Mouse (Mus musculus) forebrain, embryonic 14.5 days (tissue): ENCODE results near the gene Lrriq4. TPM values are rescaled to one million over a fixed set of nuclear protein-coding genes. Genes with fewer than 3 reads are reported as not detected.

Source experiments
- ATAC-seq: fragments of 200-750 bp; cut with Nextera tagmentation; 2 replicates; pipeline ENCODE4 v1.8.0; 2017; ENCODE audit warnings: mild to moderate bottlenecking, moderate library complexity
- DNase-seq: peaks from one replicate; pipeline ENCODE4 v3.0.0-alpha.2; 2015; ENCODE audit warnings: low spot score
- H3K27ac ChIP-seq: fragments of 300-500 bp; sonication (generic); 2 replicates; pipeline ENCODE4 v1.5.1; 2014; ENCODE audit warnings: low read depth, mild to moderate bottlenecking, control low read depth, low read length, moderate library complexity
- H3K27me3 ChIP-seq: fragments of 300-500 bp; sonication (generic); replicated peaks from 2 replicates; pipeline ENCODE4 v1.6.1; 2014; ENCODE audit warnings: low read length, control low read depth, mixed read lengths; ENCODE audit not compliant: control insufficient read depth, insufficient read depth
- H3K36me3 ChIP-seq: fragments of 300-500 bp; sonication (generic); 2 replicates; pipeline ENCODE4 v1.6.1; 2014; ENCODE audit warnings: low read length, control low read depth; ENCODE audit not compliant: control insufficient read depth, insufficient read depth
- H3K4me1 ChIP-seq: fragments of 300-500 bp; sonication (generic); 2 replicates; pipeline ENCODE4 v1.6.1; 2014; ENCODE audit warnings: antibody characterized with exemption, low read length, control low read depth; ENCODE audit not compliant: control insufficient read depth, insufficient read depth
- H3K4me2 ChIP-seq: fragments of 300-500 bp; sonication (generic); 2 replicates; pipeline ENCODE4 v1.6.1; 2014; ENCODE audit warnings: mild to moderate bottlenecking, control low read depth, low read length
- H3K4me3 ChIP-seq: fragments of 300-500 bp; sonication (generic); 2 replicates; pipeline ENCODE4 v1.5.1; 2014; ENCODE audit warnings: low read depth, low read length, control low read depth
- H3K9ac ChIP-seq: fragments of 300-500 bp; sonication (generic); 2 replicates; pipeline ENCODE4 v1.6.1; 2014; ENCODE audit warnings: mild to moderate bottlenecking, low read length, control low read depth, moderate library complexity
- H3K9me3 ChIP-seq: fragments of 300-500 bp; sonication (generic); replicated peaks from 2 replicates; pipeline ENCODE4 v1.6.1; 2016; ENCODE audit warnings: low read length, control low read depth, mixed read lengths; ENCODE audit not compliant: control insufficient read depth
- WGBS: fragments of 180-500 bp; shearing (Covaris S2); extraction: QIAGEN DNeasy Blood & Tissue Kit; methylation state at CpG from one replicate; pipeline ENCODE4 v1.1.7; 2014; 5-methylcytosine and 5-hydroxymethylcytosine counted together
- polyA plus RNA-seq: library from polyadenylated mRNA; unstranded; fragments of >200 nt; fragmentation: Nextera tagmentation; extraction: Ambion mirVana; gene quantifications from 2 replicates; pipeline ENCODE4 v1.2.1, GENCODE M21; 2014

Gene Lrriq4
- polyA plus RNA-seq, 1 experiment from 2014 or later, result not detected

GRCm38 (mm10) chr3:30602740-30603098 is 41.6 kb upstream of the Lrriq4 start:
- Histone ChIP-seq H3K36me3 (peaks cover 26% of the 10 kb centered on the region), H3K27me3 (no peaks in the 10 kb centered on the region), H3K4me2 (peak overlapping the region; percentile 79), H3K27ac (peak overlapping the region; percentile 91), H3K4me1 (peaks cover 12% of the 10 kb centered on the region), H3K4me3 (peak overlapping the region; percentile 68), H3K9me3 (no peaks in the 10 kb centered on the region), H3K9ac (peak overlapping the region; percentile 80)
- ATAC-seq, result no peak; the same call in 1 of the 2 replicates
- no peak for DNase-seq
- WGBS, result 0% methylated on average over 27 of the region's 27 CpGs

GRCm38 (mm10) chr3:30603256-30603655 is 41.1 kb upstream of the Lrriq4 start:
- peaks cover 12% of the 10 kb centered on the region for H3K4me1 ChIP-seq
- H3K27ac ChIP-seq, result no peak overlapping the region
- no peaks in the 10 kb centered on the region for H3K27me3 ChIP-seq
- ATAC-seq (no peak), DNase-seq (no peak)
- H3K4me2 ChIP-seq, result peak overlapping the region; percentile 79
- peaks cover 29% of the 10 kb centered on the region for H3K36me3 ChIP-seq
- H3K9ac ChIP-seq, result no peak overlapping the region
- peak overlapping the region; percentile 68 for H3K4me3 ChIP-seq
- no peaks in the 10 kb centered on the region for H3K9me3 ChIP-seq
- WGBS, result 29% methylated on average over 10 of the region's 10 CpGs

GRCm38 (mm10) chr3:30608999-30609398 is 35.3 kb upstream of the Lrriq4 start:
- ATAC-seq, result no peak
- no peaks in the 10 kb centered on the region for H3K27me3 ChIP-seq
- no peak overlapping the region for H3K4me2 ChIP-seq
- H3K27ac ChIP-seq, result no peak overlapping the region
- DNase-seq, result no peak
- no peak overlapping the region for H3K9ac ChIP-seq
- H3K9me3 ChIP-seq, result no peaks in the 10 kb centered on the region
- no peak overlapping the region for H3K4me3 ChIP-seq
- 92% methylated on average over 3 of the region's 3 CpGs for WGBS
- H3K4me1 ChIP-seq, result no peaks in the 10 kb centered on the region
- H3K36me3 ChIP-seq, result peaks cover 73% of the 10 kb centered on the region

GRCm38 (mm10) chr3:30610930-30611329 is 33.4 kb upstream of the Lrriq4 start:
- WGBS, result 89% methylated on average over 4 of the region's 4 CpGs
- Histone ChIP-seq H3K36me3 (peaks cover 78% of the 10 kb centered on the region), H3K9ac (no peak overlapping the region), H3K27ac (no peak overlapping the region), H3K4me1 (no peaks in the 10 kb centered on the region), H3K4me3 (no peak overlapping the region), H3K4me2 (no peak overlapping the region), H3K27me3 (no peaks in the 10 kb centered on the region), H3K9me3 (no peaks in the 10 kb centered on the region)
- DNase-seq (no peak), ATAC-seq (no peak)

GRCm38 (mm10) chr3:30620132-30620531 is 24.2 kb upstream of the Lrriq4 start:
- no peak overlapping the region for H3K27ac ChIP-seq
- H3K4me1 ChIP-seq, result no peaks in the 10 kb centered on the region
- H3K36me3 ChIP-seq, result peaks cover 44% of the 10 kb centered on the region
- no peak for ATAC-seq
- DNase-seq, result no peak
- no peak overlapping the region for H3K4me3 ChIP-seq
- H3K9ac ChIP-seq, result no peak overlapping the region
- H3K9me3 ChIP-seq, result no peaks in the 10 kb centered on the region
- H3K4me2 ChIP-seq, result no peak overlapping the region
- H3K27me3 ChIP-seq, result no peaks in the 10 kb centered on the region
- WGBS, result 89% methylated on average over 8 of the region's 8 CpGs

GRCm38 (mm10) chr3:30633681-30634080 is 10.6 kb upstream of the Lrriq4 start:
- no peak for DNase-seq

GRCm38 (mm10) chr3:30635629-30636028 is 8.7 kb upstream of the Lrriq4 start:
- ATAC-seq (no peak), DNase-seq (no peak)
- Histone ChIP-seq H3K36me3 (no peaks in the 10 kb centered on the region), H3K9ac (no peak overlapping the region), H3K4me2 (no peak overlapping the region), H3K9me3 (no peaks in the 10 kb centered on the region), H3K27ac (no peak overlapping the region), H3K27me3 (no peaks in the 10 kb centered on the region), H3K4me1 (no peaks in the 10 kb centered on the region), H3K4me3 (no peak overlapping the region)
- 83% methylated on average over 4 of the region's 4 CpGs for WGBS

More at GRCm38 (mm10) chr3:30633681-30634080, 10.6 kb upstream of the Lrriq4 start:
- Histone ChIP-seq H3K4me3 (no peak overlapping the region), H3K36me3 (no peaks in the 10 kb centered on the region), H3K27ac (no peak overlapping the region), H3K9me3 (no peaks in the 10 kb centered on the region), H3K27me3 (no peaks in the 10 kb centered on the region), H3K4me2 (no peak overlapping the region), H3K4me1 (no peaks in the 10 kb centered on the region), H3K9ac (no peak overlapping the region)
- 57% methylated on average over 3 of the region's 3 CpGs for WGBS
- ATAC-seq, result no peak

GRCm38 (mm10) chr3:30646761-30647160 is 2.5 kb downstream of the Lrriq4 start:
- Histone ChIP-seq H3K4me1 (peaks cover 5% of the 10 kb centered on the region; the same call in 1 of the 2 replicates), H3K4me2 (no peak overlapping the region), H3K9ac (no peak overlapping the region), H3K9me3 (no peaks in the 10 kb centered on the region), H3K27me3 (peaks cover 3% of the 10 kb centered on the region), H3K36me3 (no peaks in the 10 kb centered on the region), H3K4me3 (no peak overlapping the region), H3K27ac (no peak overlapping the region)
- ATAC-seq (no peak), DNase-seq (no peak)
- WGBS, result 52% methylated on average over 8 of the region's 8 CpGs

- Histone ChIP-seq H3K9ac (peak within 1 kb of the TSS; percentile 53), H3K4me2 (peak within 1 kb of the TSS; percentile 53), H3K36me3 (no peaks in the 10 kb centered on the region), H3K27me3 (peaks cover 3% of the 10 kb centered on the region), H3K4me1 (peaks cover 5% of the 10 kb centered on the region; the same call in 1 of the 2 replicates), H3K9me3 (no peaks in the 10 kb centered on the region), H3K4me3 (peak within 1 kb of the TSS; percentile 20), H3K27ac (no peak within 1 kb of the TSS)
- 2% methylated on average over 25 of the region's 25 CpGs for WGBS
- ATAC-seq (peak; percentile 84), DNase-seq (peak; percentile 71)
Measured at GRCm38 (mm10) chr3:30647440-30648090, 3.3 kb downstream of the Lrriq4 start, which contains the start of gene Lrrc34. Gene Lrrc34 (minus strand): TSS chr3:30647869.
